Mouse (Mus musculus): ENCODE measurements around the gene Sag.

GRCm38 (mm10) chr1:87755641-87756470 lies 47.6 kb upstream of the Sag start, which contains the start of gene Atg16l1:
- TF ChIP-seq USF1 (IDR thresholded peaks at IDR 0.05; ENCODE audit: low read depth): no peak
- peak; percentile 47 for TF ChIP-seq CTCF (IDR thresholded peaks at IDR 0.05; ENCODE audit: control insufficient read depth, insufficient read depth, insufficient read length)
